Mouse (Mus musculus) lung, postnatal 0 days (tissue): ENCODE measurements around the gene Pcnp.

ENCODE experiments used
- CTCF ChIP-seq: IDR thresholded peaks from 2 replicates; pipeline ENCODE4 v1.5.1; 2016; ENCODE audit warnings: antibody characterized with exemption, mild to moderate bottlenecking
- EP300 ChIP-seq: IDR thresholded peaks from 2 replicates; pipeline ENCODE4 v1.6.1; 2016; ENCODE audit warnings: antibody characterized with exemption, mild to moderate bottlenecking, control low read depth

DNA sequence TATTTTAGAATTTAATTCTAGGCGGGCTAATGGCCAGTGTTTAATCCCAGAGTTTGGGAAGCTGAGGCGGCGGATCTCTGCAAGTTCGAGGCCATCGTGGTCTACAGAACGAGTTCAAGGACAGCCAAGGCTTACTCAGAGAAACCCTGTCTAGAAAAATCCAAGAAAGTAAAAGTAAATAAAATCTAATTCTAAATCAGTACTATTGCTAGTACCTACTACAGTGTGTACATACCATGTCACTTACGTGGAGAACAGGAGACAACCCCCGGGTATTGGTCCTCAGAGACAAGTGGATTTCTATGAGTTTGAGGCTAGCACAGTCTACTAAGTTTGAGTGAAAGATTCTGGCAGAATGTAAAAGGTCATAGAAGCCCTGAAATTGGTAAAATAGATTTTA, 8.6 kb upstream of the Pcnp start:
- TF ChIP-seq CTCF (no peak), EP300 (no peak)
